Mouse (Mus musculus): ENCODE data around the gene Hoxc10. TPM values are rescaled to one million over a fixed set of nuclear protein-coding genes. Genes with fewer than 3 reads are reported as not detected.

The Hoxc10 gene
- total RNA-seq, 2 experiments from 2014 or later, result not detected

DNA sequence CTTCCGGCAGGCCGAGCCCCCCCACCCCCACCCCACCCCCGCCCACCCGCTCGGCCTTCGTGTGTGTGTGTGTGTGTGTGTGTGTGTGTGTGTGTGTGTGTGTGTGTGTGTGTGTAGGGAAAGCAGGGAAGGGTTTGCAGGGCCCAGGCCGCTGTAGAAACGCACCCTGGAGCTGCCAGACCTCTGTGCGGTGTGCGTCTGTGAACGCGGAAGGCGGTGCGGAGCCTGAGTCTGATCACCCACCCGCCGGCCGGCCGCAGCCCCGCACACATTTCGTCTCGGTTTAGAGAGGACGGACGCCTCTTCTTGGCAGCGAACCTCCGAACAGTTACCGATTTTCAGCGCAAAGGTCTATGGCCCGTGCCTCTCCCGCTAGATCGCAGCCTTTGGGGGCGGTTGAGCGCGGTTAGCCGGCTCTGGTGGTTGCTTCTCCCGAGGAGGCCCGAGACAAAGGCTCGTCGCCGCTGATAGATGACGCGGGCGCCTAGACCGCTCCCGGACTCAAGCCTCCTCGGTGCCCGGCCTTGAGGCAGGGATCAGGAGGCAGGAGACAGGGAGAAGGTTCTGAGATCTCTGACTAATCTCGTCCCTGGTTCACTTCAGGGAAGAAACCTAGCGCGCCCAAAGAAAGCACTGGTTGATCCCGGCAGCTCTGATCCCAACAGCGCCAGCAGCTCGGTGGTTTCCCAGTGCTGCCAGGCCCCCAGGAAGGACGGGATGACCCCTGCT lies 23.7 kb upstream of the Hoxc10 start:
- intact Hi-C loops (cut with DNase I), result no loop called here
- DNase-seq (ENCODE audit: low spot score in 2 of 2), result no peak

DNA sequence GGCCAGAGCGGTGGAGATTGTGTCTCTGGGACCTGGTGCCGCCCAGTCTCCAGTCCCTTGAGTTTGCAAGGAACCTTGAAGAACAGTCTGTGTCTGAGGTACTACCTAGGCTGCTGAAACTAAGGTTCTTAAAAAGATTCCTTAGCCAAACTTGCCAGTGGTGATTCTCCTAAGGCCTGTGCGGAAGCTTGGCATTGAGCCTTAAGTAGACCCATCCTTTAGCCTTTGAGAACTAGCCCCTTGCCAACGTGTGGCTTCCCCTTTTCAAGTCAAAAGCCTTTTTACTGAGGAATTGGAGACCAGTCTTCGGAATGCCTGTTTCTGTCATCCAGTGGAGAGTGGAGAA lies 23.2 kb upstream of the Hoxc10 start:
- intact Hi-C loops (cut with DNase I), result no loop called here
- no peak for DNase-seq (ENCODE audit: low spot score in 2 of 2)

DNA sequence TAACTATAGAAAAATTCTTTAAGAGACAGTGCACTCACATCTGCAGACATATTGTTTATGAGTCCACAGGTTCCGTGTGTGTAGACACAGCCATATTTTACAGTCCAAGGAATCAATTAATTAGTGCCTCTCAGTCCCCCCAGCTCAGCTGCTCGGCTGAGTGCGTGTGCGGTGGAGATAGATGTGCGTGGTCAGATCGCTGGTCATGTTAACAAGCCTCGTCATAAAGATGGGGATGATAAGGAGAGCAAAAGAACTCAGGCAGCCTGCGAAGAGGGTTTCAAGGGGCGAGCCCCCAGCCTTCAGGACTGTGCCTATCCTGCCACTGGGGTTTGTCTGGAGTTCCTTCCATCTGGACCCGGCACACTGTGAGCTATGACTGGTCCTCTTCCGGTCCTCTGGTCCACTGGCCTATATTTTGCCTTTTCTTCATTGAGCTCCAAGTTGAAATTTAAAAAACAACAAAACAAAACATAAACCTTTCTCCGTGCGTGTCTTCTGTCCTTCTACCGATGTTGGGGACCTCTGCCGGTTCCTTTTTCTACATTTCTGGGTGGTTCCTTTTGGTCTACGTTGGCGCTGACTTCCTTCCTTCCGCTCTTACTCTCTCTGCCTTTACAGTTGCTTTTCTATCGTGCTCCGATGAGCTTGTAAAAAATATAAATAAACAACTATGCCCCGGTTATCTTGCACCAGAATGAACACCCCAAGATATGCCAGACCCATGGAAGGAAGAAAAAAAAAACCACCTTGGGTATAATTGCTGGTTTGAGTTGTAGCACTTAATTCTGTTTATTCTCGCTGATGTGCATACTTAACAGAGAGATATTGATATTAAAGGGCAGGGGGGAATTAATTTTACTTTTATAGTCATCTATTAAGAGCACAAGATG lies 21.2 kb upstream of the Hoxc10 start:
- intact Hi-C loops (cut with DNase I), result no loop called here
- DNase-seq (ENCODE audit: low spot score in 2 of 2), result no peak

DNA sequence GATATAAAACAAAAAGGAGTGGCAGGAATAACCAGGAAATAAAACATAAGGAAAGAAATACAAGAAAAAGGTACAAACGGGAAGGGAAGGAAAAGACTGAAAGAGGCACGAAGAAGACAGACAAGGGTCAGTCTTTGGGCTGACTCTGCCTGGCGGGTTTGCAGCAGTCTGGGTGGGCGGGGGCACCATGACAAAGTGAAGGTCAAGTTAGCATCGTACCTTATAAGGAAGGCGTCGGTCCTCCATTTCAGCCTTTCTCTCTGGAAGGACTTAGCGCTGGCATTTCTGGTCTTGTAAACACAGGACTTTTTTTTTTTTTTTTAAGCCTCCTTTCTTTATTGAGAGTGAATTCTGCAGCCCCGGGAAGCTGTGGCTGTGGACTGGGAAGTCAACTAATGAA lies 19.3 kb upstream of the Hoxc10 start:
- DNase-seq (ENCODE audit: low spot score in 2 of 2), result no peak
- intact Hi-C loops (cut with DNase I), result no loop called here

DNA sequence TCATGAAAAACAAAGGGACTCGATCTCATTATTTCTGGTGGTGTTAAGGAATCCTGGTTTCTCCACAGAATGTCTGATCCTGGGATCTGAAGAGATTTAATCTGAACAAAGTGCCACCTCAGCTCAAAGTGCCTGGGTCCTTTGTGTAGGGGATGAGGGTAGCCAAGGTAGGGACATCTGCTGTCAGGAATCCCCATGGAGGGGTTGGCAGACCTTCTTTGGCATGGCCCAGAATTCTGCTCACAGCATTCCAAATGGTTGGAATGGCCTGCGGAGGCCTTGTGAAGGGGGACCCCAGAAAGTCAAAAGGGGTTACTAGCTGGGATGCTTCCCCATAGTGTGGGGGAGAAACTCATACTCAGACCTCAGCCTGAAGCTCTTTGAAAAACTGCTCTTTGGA lies 17.8 kb upstream of the Hoxc10 start:
- no peak for DNase-seq (ENCODE audit: low spot score in 2 of 2)
- intact Hi-C loops (cut with DNase I), result no loop called here

DNA sequence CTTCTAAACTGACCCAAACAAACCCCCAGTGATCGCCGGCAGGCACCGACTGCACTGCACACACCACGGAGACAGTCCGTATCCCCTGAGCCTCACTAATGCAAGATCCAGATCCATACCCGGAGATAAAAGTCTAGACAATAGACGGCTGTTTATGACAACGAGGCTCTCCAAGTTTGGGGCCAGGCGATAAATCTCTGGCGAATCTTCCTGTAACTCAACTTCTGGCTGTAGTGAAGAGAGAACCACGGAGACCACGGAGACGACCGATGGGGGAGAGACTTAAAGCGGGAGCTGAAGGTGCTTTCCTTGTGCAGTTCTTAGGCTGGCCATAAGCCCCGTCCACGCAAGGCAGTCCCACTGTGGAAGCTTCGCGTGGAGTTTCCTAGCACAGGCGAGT lies 16.9 kb upstream of the Hoxc10 start:
- intact Hi-C loops (cut with DNase I), result no loop called here

DNA sequence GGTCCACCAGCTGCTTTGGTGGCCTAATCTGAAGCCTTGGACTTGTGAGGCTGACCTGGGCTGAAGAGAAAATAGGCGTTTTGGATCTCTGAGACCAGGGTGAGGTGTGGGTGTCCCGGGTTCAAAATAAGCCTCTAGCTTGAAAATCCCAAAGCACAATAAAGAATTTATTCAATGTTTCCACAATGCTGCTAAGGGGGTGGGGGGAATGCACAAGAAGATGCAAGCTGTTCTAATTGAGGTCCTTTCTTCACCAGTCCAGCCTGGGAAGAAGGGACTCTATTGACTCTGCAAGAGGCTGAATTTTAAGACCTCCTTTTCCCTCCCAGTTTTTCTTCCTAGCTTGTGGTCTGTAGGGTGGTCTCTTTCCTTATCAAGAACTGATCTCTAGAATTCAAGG lies 15.7 kb upstream of the Hoxc10 start:
- intact Hi-C loops (cut with DNase I), result no loop called here
- no peak for DNase-seq (ENCODE audit: low spot score in 2 of 2)

More for the DNA sequence above, 16.9 kb upstream of the Hoxc10 start:
- no peak for DNase-seq (ENCODE audit: low spot score in 2 of 2)

DNA sequence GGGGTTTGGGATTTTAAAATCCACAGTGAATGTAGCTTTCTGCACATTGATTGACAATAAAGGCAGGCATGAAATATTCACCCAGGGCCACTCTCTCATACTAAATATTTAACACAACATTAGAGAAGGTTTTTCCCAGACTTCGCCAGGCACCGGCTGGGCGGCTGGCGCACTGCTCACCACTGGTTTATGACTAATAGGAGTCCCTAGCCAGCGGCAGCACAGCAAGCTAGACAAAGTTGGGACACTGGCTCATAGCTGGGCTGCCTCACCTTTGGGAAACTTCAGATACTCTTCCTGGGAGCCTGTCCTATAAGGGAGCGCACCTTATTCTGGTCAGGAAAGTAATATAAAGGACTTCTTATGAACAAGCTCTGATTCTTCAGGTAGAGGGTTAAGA lies 13.0 kb upstream of the Hoxc10 start:
- intact Hi-C loops (cut with DNase I), result no loop called here
- no peak for DNase-seq (ENCODE audit: low spot score in 2 of 2)

DNA sequence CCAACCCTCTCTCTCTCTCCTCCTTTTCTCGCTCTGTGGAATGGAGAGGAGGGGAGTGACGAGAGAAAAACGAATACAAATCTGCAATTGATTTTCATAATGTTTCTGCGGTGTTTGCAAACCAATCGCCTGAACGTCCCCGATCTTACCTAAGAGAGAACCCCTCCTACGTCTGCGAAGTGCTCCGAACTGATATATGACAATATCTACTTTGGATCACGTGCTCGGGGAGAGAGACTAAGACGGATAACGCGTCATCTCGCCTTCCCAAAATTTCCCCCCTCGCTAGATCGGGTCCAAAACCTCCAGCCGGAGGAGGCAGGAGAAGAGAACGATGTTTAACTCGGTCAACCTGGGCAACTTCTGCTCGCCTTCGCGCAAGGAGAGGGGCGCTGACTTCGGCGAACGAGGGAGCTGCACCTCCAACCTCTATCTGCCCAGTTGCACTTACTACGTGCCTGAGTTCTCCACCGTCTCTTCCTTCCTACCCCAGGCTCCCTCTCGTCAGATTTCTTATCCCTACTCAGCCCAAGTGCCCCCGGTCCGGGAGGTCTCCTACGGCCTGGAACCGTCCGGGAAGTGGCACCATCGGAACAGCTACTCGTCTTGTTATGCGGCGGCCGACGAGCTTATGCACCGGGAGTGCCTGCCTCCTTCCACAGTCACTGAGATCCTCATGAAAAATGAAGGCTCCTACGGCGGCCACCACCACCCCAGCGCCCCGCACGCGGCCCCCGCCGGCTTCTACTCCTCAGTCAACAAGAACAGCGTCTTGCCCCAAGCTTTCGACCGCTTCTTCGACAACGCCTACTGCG lies 12.2 kb upstream of the Hoxc10 start, which contains the start of gene Hoxc11:
Hoxc11 (plus strand) TSS at position 236 of the 815 bp plus-strand sequence.
- DNase-seq (ENCODE audit: low spot score in 2 of 2), result no peak
- intact Hi-C loops (cut with DNase I), result no loop called here

DNA sequence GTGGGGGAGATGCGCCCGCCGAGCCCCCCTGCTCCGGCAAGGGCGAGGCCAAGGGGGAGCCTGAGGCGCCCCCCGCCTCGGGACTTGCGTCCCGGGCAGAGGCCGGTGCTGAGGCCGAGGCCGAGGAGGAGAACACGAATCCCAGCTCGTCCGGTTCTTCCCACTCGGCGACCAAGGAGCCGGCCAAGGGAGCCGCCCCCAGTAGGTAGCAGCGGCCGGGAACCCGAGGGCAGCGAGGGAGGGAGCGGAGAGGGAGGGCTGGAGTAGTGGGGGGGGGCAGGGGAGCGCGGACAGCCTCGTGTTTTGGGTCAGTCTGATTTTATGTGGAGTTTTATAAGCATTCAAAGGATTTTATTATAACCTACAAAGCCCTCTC lies 11.6 kb upstream of the Hoxc10 start:
- intact Hi-C loops (cut with DNase I), result no loop called here

DNA sequence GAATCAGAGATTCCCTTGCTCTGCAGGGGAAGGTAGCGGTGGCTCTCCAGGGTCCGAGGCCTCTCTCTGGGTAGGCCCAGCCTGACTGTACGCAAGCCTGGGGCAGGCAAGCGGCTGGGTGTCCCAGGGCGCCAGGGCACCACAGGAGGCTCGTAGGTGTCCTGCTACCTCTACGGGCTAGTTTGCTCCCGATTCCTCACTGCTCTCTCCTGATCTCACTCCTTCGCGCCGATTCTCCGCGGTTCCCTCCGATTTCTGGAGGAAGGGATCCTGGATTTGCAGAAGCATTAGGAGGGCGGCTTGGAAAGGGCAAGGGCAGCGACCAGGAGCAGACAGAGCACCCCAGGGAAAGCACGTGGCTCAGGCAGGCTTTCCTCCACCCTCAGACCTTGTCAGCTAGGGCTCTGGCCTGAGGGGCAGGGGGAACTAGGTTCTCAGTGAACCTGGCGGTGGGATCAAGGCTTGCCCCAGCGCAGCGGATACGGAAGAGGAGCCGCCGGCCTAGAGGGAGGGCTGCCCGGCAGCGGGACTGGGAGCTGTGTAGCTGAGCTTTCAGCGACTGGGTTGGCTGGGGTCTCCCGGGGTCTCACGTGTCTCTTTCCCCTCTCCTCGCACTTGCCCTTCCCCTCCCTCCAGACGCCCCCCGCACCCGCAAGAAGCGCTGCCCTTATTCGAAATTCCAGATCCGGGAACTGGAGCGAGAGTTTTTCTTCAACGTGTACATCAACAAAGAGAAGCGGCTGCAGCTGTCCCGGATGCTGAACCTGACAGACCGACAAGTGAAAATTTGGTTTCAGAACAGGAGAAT lies 10.6 kb upstream of the Hoxc10 start:
- intact Hi-C loops (cut with DNase I), result no loop called here
- no peak for DNase-seq (ENCODE audit: low spot score in 2 of 2)

More for the DNA sequence above, 11.6 kb upstream of the Hoxc10 start:
- DNase-seq (ENCODE audit: low spot score in 2 of 2), result no peak

DNA sequence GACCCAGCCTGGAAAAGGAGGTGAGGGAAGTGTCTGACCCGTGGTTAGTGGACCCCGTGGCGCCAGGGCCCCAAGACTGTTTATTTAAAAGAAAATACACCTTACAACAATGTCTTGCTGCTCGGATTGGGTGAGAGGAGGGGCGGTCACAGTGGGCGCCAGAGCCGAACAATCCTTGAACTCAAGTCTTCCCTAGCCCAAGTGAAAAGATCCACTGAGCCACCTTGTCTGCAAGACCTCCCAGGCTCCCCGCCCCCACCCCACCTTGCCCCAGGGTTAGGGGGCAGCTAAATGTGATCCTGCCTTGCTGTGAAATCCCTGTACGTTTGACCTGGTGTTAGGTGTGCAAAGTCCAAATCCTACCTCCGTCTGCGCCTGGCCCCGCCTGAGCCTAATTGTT lies 9.7 kb upstream of the Hoxc10 start:
- DNase-seq (ENCODE audit: low spot score in 2 of 2), result no peak
- intact Hi-C loops (cut with DNase I), result no loop called here

DNA sequence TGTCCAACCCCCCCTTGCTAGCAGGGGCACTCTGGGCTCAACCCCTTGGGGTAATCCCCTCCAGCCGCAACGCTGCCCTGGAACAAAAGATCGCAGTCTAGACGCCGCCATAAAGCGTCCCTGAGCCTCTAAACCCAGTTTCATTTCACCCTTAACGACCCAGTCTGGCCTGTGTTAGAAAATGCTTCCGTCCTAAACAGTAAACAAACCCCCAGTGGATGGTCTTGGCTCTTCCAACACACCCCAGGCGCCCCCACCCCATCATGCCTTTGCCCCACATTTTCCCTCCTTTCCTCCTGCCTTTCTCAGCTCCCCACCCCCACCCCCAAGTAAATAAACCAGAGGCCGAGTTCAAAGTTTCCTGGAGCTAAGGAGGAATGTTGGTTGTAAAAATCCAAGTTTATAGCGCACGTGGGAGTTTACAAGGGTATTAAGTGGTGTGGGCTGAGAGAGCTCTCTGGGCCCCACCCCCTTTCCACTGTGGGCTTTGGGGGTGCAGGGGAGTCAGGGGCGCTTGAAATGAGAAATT lies 6.9 kb upstream of the Hoxc10 start:
- intact Hi-C loops (cut with DNase I), result no loop called here
- no peak for DNase-seq (ENCODE audit: low spot score in 2 of 2)

DNA sequence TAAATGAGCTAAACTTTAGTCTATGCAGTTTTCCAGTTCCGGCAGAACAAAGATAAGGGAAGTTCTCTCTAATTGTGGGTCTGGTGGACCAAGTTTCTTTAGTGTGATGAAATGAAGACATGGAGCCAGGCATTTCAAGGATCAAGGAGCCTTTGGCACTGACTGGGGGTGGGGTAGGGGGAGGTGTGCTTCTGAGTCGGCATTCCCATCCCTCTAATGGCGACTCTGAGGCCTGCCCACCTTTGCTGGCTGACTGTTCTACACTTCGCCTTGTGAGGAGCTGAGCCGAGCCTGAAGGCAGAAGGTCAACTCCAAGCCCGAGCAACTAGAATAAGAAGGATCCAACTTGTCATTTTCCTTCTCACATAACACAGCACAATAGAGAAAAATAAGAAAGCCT lies 4.9 kb upstream of the Hoxc10 start:
- intact Hi-C loops (cut with DNase I), result no loop called here

DNA sequence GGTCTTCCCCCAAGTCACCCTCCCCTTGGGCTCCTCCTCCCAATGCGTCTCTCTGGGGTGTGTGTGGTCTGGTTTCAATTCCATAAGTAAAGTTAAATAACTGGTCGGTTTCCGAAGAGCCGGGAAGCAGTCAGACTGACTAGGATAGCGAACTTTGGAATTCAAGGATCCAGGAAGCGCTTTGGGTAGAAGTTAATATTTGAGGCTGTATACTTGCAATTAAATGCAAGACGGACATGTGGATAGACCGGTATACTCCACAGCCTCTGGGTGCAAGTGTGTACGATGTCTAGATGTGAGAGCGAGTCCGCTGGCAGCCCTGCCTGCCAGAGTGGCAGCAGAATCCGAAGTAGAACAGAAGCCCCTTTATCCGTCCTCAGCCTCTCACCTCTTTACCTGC lies 4.1 kb upstream of the Hoxc10 start:
- intact Hi-C loops (cut with DNase I), result no loop called here
- no peak for DNase-seq (ENCODE audit: low spot score in 2 of 2)

More for the DNA sequence above, 4.9 kb upstream of the Hoxc10 start:
- no peak for DNase-seq (ENCODE audit: low spot score in 2 of 2)

DNA sequence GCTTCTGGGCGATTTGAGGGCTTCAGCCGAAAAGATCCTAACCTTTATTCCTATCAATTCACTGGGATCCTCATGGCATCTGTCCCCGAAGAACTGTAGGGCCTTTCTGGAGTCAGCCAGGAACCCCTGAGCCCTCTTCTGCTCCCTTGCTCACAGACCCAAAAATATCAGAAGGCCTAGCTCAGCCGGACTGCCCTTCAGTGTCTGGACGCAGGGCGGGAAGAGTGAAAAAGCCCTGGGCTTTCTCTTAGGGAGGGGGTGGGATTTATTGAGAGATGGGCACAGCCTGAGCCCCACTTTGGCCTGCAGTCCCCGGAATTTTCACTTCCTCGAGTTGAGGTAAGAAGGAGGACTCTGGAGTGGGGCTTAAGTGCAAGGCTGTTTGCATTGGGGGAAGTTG lies 3.3 kb upstream of the Hoxc10 start:
- intact Hi-C loops (cut with DNase I), result no loop called here
- DNase-seq (ENCODE audit: low spot score in 2 of 2), result no peak

DNA sequence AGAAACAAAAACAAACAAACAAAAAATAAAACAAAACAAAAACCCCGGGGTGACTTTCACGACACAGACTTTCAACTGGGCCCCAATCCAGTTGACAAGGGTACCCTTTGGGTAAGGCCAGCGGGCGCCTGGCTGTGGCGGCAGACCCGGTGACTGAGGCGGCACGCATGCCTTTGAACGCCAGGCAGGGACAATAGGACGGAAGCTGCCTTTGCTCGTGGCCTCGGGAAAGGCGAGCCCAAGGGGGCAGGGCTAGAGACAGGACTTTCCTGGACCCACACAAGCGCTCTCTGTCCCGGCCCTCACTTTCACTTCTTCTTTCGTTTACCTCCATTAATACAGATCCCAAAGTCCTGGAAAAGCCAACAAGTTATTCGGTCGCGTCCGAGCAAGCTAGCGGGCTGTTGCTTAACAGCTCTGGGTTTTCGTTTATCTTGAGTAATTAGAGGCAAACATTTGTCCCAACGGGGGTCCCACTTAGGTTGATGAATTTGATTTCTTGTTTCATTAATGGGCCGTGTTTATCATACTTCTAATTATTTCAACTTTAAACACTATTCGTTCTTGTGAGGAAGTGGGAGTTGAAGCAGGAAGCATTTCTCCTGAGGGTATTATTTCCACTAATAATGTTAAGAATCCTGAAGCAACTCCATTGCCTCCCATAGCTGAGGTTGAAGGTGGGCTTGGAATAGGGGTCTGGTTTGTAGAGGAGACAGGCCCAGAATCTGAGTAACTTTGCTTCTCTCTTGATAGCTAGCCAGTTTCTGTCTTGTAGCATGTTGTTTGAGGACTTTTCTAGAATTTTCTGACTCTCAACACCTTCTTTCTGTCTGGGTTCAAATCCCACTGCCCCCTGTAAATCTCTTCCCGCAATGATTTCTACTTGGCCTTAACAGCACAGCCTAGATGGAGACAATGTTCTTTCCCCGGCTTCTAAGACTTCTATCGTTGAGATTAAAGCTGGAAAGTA lies 2.6 kb upstream of the Hoxc10 start:
- intact Hi-C loops (cut with DNase I), result no loop called here
- no peak for DNase-seq (ENCODE audit: low spot score in 2 of 2)
